Mouse (Mus musculus): Measurements from ENCODE around the gene Mllt6.

GRCm38 (mm10) chr11:97669829-97670228 is 6.6 kb downstream of the Mllt6 start:
- TF ChIP-seq POLR2A (IDR thresholded peaks at IDR 0.05; ENCODE audit: borderline replicate concordance, low read depth, low read length) = no peak
- TF ChIP-seq CTCF (IDR thresholded peaks at IDR 0.05; ENCODE audit: low read depth, low read length) = no peak
